Mouse (Mus musculus): ENCODE results near the gene Mark2.

Mark2 gene

DNA sequence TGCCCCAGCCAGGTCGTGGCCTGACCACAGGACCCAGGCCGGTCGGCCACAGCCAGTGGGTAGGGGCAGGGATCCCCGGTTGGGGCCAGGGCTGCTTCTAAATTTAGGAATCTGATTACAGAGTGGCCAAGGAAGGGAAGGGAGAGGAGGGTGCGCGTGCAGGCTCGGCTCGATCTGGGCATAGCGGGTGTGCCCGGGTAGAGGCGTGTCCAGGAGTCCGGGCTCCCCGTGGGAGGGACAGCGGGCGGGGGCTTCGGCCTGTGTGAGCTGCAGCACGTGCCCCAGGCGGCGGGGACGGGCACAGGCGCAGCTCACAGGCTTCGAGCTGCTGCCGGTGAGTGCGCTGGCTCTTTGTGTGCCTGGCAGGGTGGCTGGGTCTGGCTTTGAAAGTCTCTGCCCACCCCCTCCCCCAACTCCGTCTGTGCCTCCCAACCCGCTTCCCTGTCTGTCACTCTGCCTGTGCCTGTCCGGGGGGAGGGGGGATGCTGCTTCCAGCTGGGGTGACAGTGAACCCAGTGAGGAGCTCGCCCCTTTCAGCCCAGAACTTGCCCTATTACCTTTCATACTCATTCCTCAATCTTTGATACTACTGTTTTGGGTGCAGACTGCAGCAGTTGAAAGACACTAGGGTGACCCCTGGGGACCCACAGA lies 74.4 kb downstream of the Mark2 start, which contains the start of gene Rcor2:
TSS of gene Rcor2 (plus strand) at position 235 of the 651 bp plus-strand sequence.
- in situ Hi-C loops (cut with MboI, MseI) = no loop called here

DNA sequence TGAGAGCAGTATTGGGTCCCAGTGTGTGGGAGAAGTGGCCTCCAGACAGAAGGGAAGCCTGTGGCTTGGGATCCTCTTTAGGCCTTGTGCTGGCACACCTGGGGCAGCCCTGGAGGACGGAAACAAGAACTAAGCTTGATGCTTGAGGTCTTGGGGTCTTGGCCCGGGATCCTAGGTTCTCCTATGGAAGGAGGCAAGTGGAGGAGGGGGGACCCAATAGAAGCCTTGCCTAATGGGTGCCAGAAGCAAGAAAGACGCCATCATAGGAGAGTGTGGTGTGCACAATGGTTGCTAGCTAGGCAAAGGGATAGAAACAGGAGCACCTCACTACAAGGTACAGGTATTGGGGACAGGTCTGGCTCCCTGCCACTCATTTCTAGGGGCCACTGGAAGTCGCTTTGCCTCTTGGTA lies 75.2 kb downstream of the Mark2 start:
- in situ Hi-C loops (cut with MboI, MseI) = no loop called here

DNA sequence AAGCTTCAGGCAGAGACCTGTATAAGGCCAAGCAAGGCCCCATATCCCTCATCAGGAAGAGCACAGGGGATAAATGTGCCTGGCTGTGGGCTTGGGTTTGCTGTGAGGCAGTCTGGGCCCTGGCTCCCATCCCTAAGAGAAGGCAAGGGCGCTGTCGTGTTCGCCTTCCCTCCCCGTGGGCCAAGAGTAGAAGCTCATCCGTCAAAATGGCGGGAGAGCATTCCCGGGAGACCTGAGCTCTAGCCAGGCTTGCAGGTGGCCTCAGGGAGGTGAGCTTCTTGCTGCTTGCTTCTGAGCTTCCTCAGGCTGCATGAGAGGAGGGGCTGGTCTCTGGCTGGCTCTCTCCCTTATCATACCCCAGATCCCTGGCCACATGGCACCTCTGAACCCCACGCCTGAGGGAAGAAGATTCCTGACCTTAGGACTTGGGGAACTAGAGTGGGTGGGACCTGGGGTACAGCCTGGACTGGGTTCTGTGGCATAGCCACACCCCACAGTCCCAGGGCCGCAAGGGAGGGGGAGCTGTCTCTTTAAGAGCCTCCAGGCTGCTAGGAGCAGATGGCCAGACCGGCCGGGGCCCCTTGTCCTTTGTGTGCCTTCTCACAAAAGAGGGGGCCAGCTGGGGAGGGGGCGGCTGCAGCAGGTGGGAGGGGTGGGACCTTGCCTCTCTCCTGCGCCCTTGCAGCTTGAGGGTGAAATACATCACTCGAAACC lies 76.0 kb downstream of the Mark2 start:
- in situ Hi-C loops (cut with MboI, MseI) = no loop called here

DNA sequence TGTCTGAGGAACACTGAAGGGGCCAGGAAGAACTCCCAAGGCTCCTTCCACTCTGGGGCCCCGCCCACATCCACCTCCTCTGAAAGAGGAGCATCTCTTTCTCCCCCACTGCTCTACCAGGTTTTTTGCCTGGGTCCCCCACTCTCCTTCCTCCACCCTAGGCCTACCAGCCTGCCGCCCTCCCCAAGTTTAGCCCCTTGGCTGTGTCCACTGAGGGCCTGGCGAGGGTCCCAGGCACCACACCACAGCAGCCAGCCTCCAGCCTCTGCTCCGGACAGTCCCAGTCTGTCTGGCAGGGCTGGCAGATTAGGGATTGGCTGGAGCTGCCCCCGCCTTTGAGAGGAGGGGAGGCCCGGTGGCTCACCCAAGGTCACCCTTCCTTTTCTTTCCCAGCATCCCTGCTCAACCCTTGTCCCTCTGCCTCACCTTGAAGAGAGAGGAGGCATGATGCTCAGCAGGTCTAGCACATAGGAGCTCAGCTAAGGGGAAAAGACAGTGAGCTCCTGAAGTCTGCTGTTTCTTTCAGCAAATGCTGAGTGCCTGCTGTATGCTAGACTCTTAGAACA lies 76.8 kb downstream of the Mark2 start:
- in situ Hi-C loops (cut with MboI, MseI) = loop anchor here (5.0 kb wide), 1 partner anchor 82 kb away; no protein-coding TSS in a partner anchor

DNA sequence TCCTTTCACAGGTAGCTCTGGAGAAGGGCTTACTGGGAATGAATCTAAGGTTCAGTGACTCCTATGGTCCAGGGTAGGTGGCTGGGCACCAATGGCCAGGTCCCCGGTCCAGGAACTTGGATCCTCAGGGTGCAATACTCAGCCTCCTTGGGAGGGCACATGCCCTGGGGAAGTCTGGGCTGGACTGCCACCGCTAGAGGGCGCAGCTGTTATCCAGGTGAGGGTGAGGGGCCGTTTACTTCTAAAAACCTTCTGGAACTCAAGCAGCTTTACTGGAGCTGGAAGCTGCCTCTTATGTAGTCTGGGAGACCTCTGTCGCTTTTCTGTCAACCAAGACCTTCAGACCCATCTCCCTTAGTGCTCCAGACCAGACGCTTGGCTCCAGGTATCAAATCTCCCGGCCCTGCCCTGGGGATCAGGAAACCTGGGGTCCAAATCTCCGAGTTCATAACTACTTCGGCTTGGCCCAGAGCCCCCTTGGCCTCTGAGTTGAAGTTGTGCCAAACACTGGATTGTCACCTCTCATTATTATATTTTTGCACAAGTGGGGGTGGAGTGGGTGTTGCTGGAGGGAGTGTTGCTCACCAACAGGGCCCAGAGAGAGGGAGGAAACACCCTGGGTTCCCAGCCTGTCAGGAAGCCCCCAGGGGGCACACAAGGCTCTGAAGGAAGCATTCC lies 77.4 kb downstream of the Mark2 start:
- in situ Hi-C loops (cut with MboI, MseI) = loop anchor here (5.0 kb wide), 1 partner anchor 83 kb away; no protein-coding TSS in a partner anchor

DNA sequence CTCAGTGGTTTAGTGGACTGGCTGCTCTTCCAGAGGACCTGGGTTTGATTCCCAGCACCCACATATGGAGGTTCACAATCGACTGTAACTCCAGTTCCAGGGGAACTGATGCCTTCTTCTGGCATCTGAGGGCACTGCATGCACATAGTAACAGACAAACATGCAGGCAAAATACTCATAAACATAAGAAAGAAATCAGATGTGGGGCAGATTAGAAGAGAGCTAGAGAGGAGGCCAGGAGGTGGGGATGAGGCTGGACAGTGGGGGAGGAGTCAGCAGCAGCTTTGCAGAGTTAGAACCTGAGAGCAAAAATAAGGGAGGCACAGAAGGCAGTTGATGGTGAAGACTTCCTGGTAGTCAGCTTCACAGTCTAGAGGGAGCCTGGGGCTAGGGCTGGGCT lies 79.1 kb downstream of the Mark2 start:
- in situ Hi-C loops (cut with MboI, MseI) = loop anchor here (5.0 kb wide), 1 partner anchor 85 kb away; no protein-coding TSS in a partner anchor

DNA sequence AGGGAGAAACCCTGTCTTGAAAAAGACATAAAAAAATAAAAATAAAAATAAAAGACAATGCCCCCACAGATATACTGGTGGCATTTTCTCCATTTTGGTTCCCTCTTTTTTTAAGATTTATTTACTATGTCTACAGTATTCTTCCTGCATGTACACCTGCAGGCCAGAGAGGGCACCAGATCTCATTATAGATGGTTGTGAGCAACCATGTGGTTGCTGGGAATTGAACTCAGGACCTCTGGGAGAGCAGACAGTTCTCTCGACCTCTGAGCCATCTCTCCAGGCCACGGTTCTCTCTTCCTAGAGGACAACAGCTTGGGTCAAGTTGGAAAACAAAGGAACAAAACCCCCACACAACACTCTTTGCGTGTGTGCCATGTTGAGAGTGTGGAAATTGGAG lies 79.7 kb downstream of the Mark2 start:
- in situ Hi-C loops (cut with MboI, MseI) = loop anchor here (5.0 kb wide), 1 partner anchor 85 kb away; no protein-coding TSS in a partner anchor

DNA sequence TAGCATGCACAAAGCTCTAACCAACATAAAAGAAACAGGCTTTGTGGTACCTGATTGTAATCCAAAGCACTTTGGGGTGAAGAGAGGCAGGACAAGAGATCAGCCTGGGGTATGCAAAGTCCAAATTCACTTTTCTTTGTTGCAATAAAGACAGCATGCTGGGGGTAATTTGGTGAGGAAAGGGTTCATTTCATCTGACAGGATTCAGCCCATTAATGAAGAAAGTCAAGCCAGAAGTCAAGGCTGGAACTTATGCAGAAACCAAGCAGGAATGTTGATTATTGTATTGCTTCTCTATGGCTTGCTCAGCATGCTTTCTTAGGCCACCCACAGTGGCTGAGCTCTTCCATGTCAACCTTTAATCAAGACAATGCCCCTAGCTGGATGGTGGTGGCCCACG lies 80.2 kb downstream of the Mark2 start:
- in situ Hi-C loops (cut with MboI, MseI) = loop anchor here (5.0 kb wide), 1 partner anchor 86 kb away; no protein-coding TSS in a partner anchor

DNA sequence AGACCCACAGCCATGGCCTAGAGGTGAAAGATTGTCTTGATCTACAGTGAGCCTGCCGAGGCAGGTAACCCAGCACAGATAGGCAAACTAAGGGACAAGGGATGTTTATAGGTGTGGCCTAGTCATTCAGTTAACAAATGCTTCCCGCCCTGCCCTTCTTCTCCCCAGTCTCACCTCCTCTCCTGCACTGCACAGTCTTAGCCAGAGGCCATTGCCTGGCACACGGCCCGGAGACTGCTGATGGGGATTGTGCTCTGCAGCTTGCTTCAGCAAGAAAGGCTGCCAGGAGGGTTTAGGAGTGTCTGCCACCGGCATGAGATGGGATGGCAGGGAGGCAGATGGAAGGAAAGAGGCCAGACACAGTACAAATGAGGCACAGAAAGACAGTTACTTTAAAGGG lies 83.8 kb downstream of the Mark2 start:
- in situ Hi-C loops (cut with MboI, MseI) = loop anchor here (5.0 kb wide), 1 partner anchor 164 kb away; no protein-coding TSS in a partner anchor

DNA sequence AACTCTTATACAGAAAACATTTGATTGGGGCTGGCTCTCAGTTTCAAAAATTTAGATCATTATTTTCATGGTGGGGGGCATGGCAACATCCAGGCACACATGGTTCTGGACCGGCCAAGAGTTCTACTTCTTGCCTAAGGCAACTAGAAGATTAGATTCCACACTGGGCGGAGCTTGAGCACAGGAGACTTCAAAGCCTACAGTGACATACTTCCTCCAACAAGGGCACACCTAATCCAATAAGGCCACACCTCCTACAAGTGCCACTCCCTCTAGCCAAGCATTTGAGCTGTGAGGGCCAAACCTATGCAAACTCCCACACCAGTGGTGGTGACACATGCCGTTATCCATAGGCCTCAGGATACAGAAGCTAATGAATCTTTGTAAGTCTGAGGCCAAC lies 95.6 kb downstream of the Mark2 start:
- in situ Hi-C loops (cut with MboI, MseI) = no loop called here

DNA sequence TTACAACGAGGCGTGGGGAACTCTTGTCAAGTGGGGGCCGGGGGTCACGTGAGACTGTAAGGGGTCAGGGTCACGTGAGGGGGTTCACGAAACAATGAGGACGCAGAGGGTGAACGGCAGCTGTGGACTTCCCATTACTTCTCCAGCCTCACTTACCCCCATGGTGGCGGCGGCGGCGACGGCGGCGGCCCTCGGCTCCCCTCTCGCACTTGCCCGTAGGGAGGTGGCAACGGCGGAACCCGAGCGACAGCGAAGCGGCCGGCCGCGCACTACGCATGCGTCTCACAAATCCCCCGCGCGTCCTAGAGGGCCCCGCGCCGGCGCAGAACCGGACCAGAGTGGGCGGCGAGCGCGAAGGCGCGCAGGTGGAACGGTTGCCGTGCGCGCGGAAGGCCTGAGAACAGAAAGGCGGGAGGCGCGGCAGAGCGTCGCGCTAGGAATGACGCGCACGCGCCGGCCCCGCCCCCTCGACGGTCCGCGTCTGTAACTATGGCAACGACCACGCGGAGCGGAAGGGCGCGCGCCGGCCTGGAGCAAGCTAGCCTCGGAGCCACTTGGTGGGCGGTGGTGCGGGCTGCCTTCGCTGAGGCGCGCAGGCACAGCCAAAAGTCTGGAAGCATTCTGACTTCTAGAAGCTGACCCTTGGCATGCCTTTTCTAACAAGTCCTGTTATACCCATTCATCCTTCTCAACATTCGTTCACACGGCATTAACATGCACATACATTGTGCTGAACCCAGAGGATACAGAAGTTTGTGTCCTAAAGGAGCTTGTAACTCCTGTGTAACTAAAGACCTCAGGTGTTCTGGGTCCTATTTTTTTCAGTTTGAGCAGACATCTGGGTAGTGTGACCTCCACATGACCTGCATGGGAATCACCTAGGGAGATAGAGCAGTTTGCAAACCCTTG lies 100.6 kb downstream of the Mark2 start, which contains the start of gene Naa40:
TSS of gene Naa40 (minus strand) at position 402 of the 909 bp plus-strand sequence.
- in situ Hi-C loops (cut with MboI, MseI) = no loop called here

DNA sequence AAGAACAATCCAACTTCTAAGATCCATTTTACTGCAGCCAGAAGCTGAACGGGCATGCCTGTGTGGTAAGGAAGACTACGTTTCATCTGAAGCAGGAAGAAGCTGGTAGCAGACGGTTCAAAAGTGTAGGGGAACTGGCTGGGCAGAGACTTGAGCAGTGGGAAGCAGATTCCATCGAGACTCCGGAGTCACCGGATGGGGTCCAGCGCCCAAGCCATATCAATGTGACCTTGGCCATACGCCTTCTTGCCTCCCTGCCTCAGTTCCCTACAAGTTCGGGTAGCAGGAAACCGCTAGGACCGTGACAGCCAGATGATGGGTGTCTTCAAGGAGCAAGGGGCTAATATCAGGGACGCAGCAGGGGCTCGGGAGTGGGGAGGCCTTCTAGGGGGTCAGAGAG lies 101.4 kb downstream of the Mark2 start:
- in situ Hi-C loops (cut with MboI, MseI) = no loop called here

DNA sequence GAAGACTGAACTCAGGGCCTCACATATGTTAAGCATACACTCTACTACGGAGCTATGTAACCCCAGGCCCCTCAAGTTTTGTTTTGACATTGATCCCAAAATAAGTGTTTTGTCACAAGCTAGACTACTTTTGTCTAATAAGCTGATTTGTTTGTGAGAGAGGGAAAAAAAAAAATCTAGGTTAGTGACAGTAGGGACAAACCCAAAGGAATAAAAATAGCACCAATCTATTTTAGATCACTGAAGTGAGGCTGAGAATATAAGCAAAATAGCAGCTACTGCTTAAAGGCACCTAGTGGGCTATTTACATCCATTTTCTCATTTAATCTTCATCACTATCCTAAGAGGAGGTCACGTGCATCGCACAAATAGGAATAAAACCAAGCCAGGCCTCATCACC lies 102.1 kb downstream of the Mark2 start:
- in situ Hi-C loops (cut with MboI, MseI) = loop anchor here (10.0 kb wide), 1 partner anchor 45 kb away; no protein-coding TSS in a partner anchor

DNA sequence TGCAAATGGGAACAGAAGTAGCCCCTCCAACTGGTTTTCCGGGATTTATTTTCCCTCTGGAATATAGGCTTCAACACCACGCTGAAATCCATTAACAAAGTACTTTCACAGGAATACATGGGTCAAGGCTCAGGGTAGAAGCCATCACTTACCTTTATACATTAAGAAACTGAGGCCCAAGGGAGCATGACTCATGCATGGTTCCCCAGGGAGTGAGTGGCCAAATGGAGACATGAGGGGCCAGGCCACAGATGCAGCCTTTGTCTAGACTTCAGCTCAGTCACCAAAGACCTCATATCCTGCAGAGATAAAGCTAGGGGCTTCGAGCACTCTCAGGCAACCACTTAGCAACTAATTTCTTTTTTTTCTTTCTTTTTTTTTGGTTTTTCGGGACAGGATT lies 104.9 kb downstream of the Mark2 start:
- in situ Hi-C loops (cut with MboI, MseI) = loop anchor here (10.0 kb wide), 1 partner anchor 48 kb away; no protein-coding TSS in a partner anchor

DNA sequence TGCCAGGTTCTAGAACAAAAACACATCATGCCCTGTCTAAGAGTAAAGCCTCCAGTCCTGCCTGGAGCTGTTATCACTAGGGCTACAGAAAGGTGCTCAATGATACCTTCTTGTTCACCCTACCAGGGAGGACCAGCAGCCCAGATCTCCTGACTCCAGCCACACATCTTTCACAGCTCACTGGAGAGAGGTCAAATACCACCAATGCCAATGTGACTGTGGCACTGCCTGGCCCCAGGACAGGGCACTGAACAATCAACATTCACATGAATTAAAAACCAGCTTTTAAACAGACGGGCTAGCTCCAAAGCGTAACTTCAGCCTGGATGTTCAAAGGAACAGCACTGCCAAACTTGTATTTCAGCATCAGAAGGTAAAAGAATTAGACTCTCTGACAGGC lies 105.6 kb downstream of the Mark2 start:
- in situ Hi-C loops (cut with MboI, MseI) = loop anchor here (10.0 kb wide), 1 partner anchor 49 kb away; no protein-coding TSS in a partner anchor

DNA sequence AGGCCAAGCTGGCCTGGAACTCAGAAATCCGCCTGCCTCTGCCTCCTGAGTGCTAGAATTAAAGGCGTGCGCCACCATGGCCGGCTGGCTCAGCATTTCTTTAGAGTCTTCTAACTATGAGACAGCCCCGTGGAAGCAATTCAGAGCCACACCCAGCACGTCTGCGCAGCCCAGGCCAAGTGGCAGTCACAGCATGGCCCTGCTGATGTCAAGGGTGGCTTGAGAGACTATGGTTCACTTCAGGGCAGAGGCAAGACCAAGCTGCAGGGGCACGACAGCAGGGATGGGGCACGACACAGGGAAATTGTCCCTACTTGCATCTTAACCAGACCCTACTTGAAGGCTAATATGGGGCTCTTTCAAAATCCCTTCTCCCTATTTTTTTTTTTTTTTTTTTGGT lies 106.2 kb downstream of the Mark2 start:
- in situ Hi-C loops (cut with MboI, MseI) = loop anchor here (10.0 kb wide), 1 partner anchor 49 kb away; no protein-coding TSS in a partner anchor

DNA sequence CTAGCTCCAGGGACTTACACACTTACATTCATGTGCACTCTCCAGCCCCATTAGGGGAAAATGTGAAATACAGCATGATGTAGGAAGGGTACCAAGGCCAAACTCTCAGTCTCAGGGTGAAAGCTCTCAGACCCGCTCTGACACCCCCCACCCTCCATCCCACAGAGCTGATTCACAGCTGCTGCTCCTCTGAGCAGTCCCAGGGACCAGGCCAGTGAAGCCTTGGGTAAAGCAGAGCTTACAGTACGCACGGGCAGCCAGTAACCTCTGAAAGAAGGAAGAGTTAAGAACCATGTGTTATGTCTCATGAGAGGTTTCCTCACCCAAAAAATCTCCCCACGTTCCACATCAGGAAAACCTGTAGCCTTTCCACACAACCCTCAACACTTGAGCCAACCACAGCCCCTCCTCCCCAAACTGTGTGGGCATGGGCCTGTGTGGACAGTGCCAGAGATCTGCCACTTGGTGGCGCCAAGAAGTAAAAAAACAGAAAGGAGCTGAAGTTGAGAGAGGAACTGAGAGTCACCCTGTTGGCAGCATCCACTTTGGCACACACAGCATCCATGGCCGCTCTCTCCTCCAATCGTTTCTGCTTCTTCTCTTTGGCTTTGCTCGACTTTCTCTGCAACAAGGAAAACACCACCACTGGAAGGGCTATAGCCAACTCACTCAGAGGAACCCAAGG lies 107.0 kb downstream of the Mark2 start:
- in situ Hi-C loops (cut with MboI, MseI) = loop anchor here (10.0 kb wide), 1 partner anchor 50 kb away; no protein-coding TSS in a partner anchor

DNA sequence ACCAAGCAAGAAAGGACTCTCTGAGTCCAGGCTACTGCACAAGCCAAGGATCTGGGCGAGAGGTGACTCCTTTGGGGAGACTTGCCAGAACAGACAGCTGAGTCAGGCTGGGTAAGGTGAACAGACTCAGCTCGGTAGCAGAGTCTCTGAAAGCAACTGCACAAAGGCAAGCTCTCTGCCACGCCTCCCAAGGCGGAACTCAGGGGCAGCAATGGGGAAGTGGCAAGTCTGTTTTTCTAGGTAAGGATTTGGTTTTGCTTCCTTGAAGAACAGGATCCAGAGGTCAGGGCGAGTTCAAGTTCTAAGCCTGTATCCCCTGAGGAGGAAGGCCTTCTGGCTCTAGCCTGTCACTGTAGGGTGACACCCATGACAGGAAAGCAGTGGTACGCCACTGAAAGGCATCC lies 115.1 kb downstream of the Mark2 start:
- in situ Hi-C loops (cut with MboI, MseI) = no loop called here

All from T-helper 2 cell (primary cell).